Mouse (Mus musculus) limb, embryonic 14.5 days (tissue): ENCODE results near the gene Malsu1. TPM values are rescaled to one million over a fixed set of nuclear protein-coding genes. Genes with fewer than 3 reads are reported as not detected.

Source experiments
- ATAC-seq: fragments of 200-750 bp; cut with Nextera tagmentation; 2 replicates; pipeline ENCODE4 v1.8.0; 2017; ENCODE audit warnings: low read depth, moderate number of reproducible peaks, moderate TSS enrichment; ENCODE audit not compliant: low FRiP score
- DNase-seq: peaks from one replicate; pipeline ENCODE4 v3.0.0-alpha.2; 2015; ENCODE audit warnings: low spot score
- H3K27ac ChIP-seq: fragments of 300-500 bp; sonication (generic); replicated peaks from 2 replicates; pipeline ENCODE4 v1.5.1; 2014; ENCODE audit warnings: low read depth, mild to moderate bottlenecking, low read length, moderate library complexity, mixed read lengths
- H3K27me3 ChIP-seq: fragments of 300-500 bp; sonication (generic); 2 replicates; pipeline ENCODE4 v1.6.1; 2014; ENCODE audit warnings: low read length, mixed read lengths; ENCODE audit not compliant: control insufficient read depth, insufficient read depth
- H3K36me3 ChIP-seq: fragments of 300-500 bp; sonication (generic); 2 replicates; pipeline ENCODE4 v1.6.1; 2014; ENCODE audit warnings: mild to moderate bottlenecking, low read length, moderate library complexity, mixed read lengths; ENCODE audit not compliant: control insufficient read depth, insufficient read depth
- H3K4me1 ChIP-seq: fragments of 300-500 bp; sonication (generic); 2 replicates; pipeline ENCODE4 v1.6.1; 2014; ENCODE audit warnings: antibody characterized with exemption, low read length, mixed read lengths; ENCODE audit not compliant: control insufficient read depth, insufficient read depth
- H3K4me2 ChIP-seq: fragments of 300-500 bp; sonication (generic); replicated peaks from 2 replicates; pipeline ENCODE4 v1.6.1; 2014; ENCODE audit warnings: low read depth, mild to moderate bottlenecking, low read length, moderate library complexity; ENCODE audit not compliant: severe bottlenecking
- H3K4me3 ChIP-seq: fragments of 300-500 bp; sonication (generic); replicated peaks from 2 replicates; pipeline ENCODE4 v1.5.1; 2014; ENCODE audit warnings: low read length
- H3K9ac ChIP-seq: fragments of 300-500 bp; sonication (generic); 2 replicates; pipeline ENCODE4 v1.6.1; 2014; ENCODE audit warnings: mild to moderate bottlenecking, low read depth, low read length, moderate library complexity; ENCODE audit not compliant: severe bottlenecking
- H3K9me3 ChIP-seq: fragments of 300-500 bp; sonication (generic); 2 replicates; pipeline ENCODE4 v1.6.1; 2016; ENCODE audit warnings: low read length; ENCODE audit not compliant: control insufficient read depth
- POLR2A ChIP-seq: fragments of 200-500 bp; IDR thresholded peaks from 2 replicates; pipeline ENCODE4 v1.8.0; 2012; ENCODE audit warnings: inconsistent platforms, mild to moderate bottlenecking, moderate library complexity, borderline replicate concordance; ENCODE audit not compliant: insufficient read depth, insufficient read length; ENCODE audit errors: extremely low read depth
- WGBS: fragments of 180-500 bp; shearing (Covaris S2); extraction: QIAGEN DNeasy Blood & Tissue Kit; methylation state at CpG from one replicate; pipeline ENCODE4 v1.1.7; 2014; 5-methylcytosine and 5-hydroxymethylcytosine counted together
- polyA plus RNA-seq, 2 experiments: library from polyadenylated mRNA; depleted of rRNA in 1 of 2; stranded (reverse) in 1 of 2; unstranded in 1 of 2; fragments of >200 nt; fragmentation: Nextera tagmentation in 1 of 2; extraction: Ambion mirVana in 1 of 2; gene quantifications; 2 replicates each; pipeline versions ENCODE4 v1.2.1 to v1.2.3; 2012 to 2014

Gene Malsu1
- polyA plus RNA-seq, 2 experiments = 27.4 to 72.1 TPM

- H3K9ac ChIP-seq = no peak overlapping the region
- no peak for TF ChIP-seq POLR2A
- no peaks in the 10 kb centered on the region for H3K9me3 ChIP-seq
- no peak overlapping the region for H3K27ac ChIP-seq
- no peaks in the 10 kb centered on the region for H3K27me3 ChIP-seq
- peaks cover 10% of the 10 kb centered on the region for H3K4me1 ChIP-seq
- H3K4me2 ChIP-seq = no peak overlapping the region
- ATAC-seq (no peak), DNase-seq (no peak)
- H3K4me3 ChIP-seq = no peak overlapping the region
- WGBS = 82% methylated on average over 2 of the region's 2 CpGs
- peaks cover 6% of the 10 kb centered on the region; the same call in 1 of the 2 replicates for H3K36me3 ChIP-seq
Measured at GRCm38 (mm10) chr6:49077894-49078293, 4.3 kb downstream of the Malsu1 start.

- Histone ChIP-seq H3K9me3 (no peaks in the 10 kb centered on the region), H3K36me3 (peaks cover 19% of the 10 kb centered on the region), H3K27ac (no peak overlapping the region), H3K27me3 (no peaks in the 10 kb centered on the region), H3K4me3 (no peak overlapping the region), H3K4me2 (no peak overlapping the region), H3K4me1 (peaks cover 6% of the 10 kb centered on the region), H3K9ac (no peak overlapping the region)
- 89% methylated on average over 1 of the region's 1 CpGs for WGBS
- ATAC-seq = no peak
- TF ChIP-seq POLR2A = no peak
- DNase-seq = no peak
Measured at GRCm38 (mm10) chr6:49079313-49079712, 5.7 kb downstream of the Malsu1 start.

GRCm38 (mm10) chr6:49083008-49083407 is 9.4 kb downstream of the Malsu1 start:
- Histone ChIP-seq H3K9me3 (no peaks in the 10 kb centered on the region), H3K4me3 (no peak overlapping the region), H3K9ac (no peak overlapping the region), H3K4me2 (no peak overlapping the region), H3K4me1 (no peaks in the 10 kb centered on the region), H3K27me3 (no peaks in the 10 kb centered on the region), H3K27ac (no peak overlapping the region), H3K36me3 (peaks cover 50% of the 10 kb centered on the region)
- 90% methylated on average over 4 of the region's 4 CpGs for WGBS
- ATAC-seq = no peak
- no peak for TF ChIP-seq POLR2A
- no peak for DNase-seq

- Histone ChIP-seq H3K4me2 (no peak overlapping the region), H3K36me3 (peaks cover 61% of the 10 kb centered on the region), H3K27ac (no peak overlapping the region), H3K9ac (no peak overlapping the region), H3K4me3 (no peak overlapping the region), H3K9me3 (no peaks in the 10 kb centered on the region), H3K27me3 (no peaks in the 10 kb centered on the region), H3K4me1 (peaks cover 7% of the 10 kb centered on the region)
- no peak for ATAC-seq
- no peak for TF ChIP-seq POLR2A
- DNase-seq = no peak
- 93% methylated on average over 10 of the region's 10 CpGs for WGBS
Measured at GRCm38 (mm10) chr6:49094968-49095367, 21.4 kb downstream of the Malsu1 start.

GRCm38 (mm10) chr6:49096421-49096820 is 22.8 kb downstream of the Malsu1 start:
- Histone ChIP-seq H3K27ac (no peak overlapping the region), H3K4me3 (no peak overlapping the region), H3K9ac (no peak overlapping the region), H3K9me3 (no peaks in the 10 kb centered on the region), H3K4me1 (peaks cover 7% of the 10 kb centered on the region), H3K27me3 (no peaks in the 10 kb centered on the region), H3K4me2 (no peak overlapping the region), H3K36me3 (peaks cover 56% of the 10 kb centered on the region)
- ATAC-seq (no peak), DNase-seq (no peak)
- 75% methylated on average over 7 of the region's 7 CpGs for WGBS
- TF ChIP-seq POLR2A = no peak
